Mouse (Mus musculus) myocyte (in vitro differentiated cells): ENCODE data around the gene C2cd4d.

Experiments used
- CEBPB ChIP-seq: IDR thresholded peaks from 2 replicates; pipeline ENCODE4 v1.6.1; 2011; ENCODE audit warnings: mild to moderate bottlenecking, moderate library complexity; ENCODE audit not compliant: poor library complexity, insufficient read depth, severe bottlenecking
- E2F4 ChIP-seq: IDR thresholded peaks from one replicate; pipeline ENCODE4 v1.6.1; 2011; ENCODE audit warnings: mild to moderate bottlenecking, control low read depth, moderate library complexity; ENCODE audit not compliant: insufficient read depth
- MAX ChIP-seq: IDR thresholded peaks from one replicate; pipeline ENCODE4 v1.6.1; 2011; ENCODE audit warnings: low read depth, mild to moderate bottlenecking, control low read depth
- MYOD1 ChIP-seq, 3 experiments: IDR thresholded peaks; one replicate each; pipeline ENCODE4 v1.6.1; 2011; ENCODE audit warnings: control low read depth in 2 of 3, low read depth in 2 of 3, mild to moderate bottlenecking in 2 of 3, moderate library complexity in 1 of 3; ENCODE audit not compliant: insufficient read length in 2 of 3, control insufficient read depth in 1 of 3
- MYOG ChIP-seq, 3 experiments: IDR thresholded peaks; one replicate each; pipeline ENCODE4 v1.6.1; 2011; ENCODE audit warnings: control low read depth in 2 of 3, low read depth in 2 of 3, mild to moderate bottlenecking in 2 of 3; ENCODE audit not compliant: insufficient read length in 2 of 3, control insufficient read depth in 1 of 3, insufficient read depth in 1 of 3
- POLR2A ChIP-seq: IDR thresholded peaks from one replicate; pipeline ENCODE4 v1.6.1; 2011; ENCODE audit warnings: low read depth, mild to moderate bottlenecking, control low read depth, moderate library complexity; ENCODE audit not compliant: insufficient read length
- POLR2AphosphoS2 ChIP-seq: IDR thresholded peaks from one replicate; pipeline ENCODE4 v1.6.1; 2011; ENCODE audit warnings: low read depth, control low read depth; ENCODE audit not compliant: insufficient read length
- REST ChIP-seq: IDR thresholded peaks from one replicate; pipeline ENCODE4 v1.6.1; 2011; ENCODE audit warnings: mild to moderate bottlenecking, control low read depth, moderate library complexity; ENCODE audit not compliant: insufficient read depth, insufficient read length
- TCF12 ChIP-seq: IDR thresholded peaks from one replicate; pipeline ENCODE4 v1.6.1; 2011; ENCODE audit warnings: mild to moderate bottlenecking, control low read depth; ENCODE audit not compliant: poor library complexity, insufficient read depth, severe bottlenecking
- TCF3 ChIP-seq: IDR thresholded peaks from one replicate; pipeline ENCODE4 v1.6.1; 2011; ENCODE audit warnings: low read depth, control low read depth; ENCODE audit not compliant: insufficient read length
- USF1 ChIP-seq: IDR thresholded peaks from one replicate; pipeline ENCODE4 v1.6.1; 2011; ENCODE audit warnings: low read depth, mild to moderate bottlenecking, control low read depth, moderate library complexity

DNA sequence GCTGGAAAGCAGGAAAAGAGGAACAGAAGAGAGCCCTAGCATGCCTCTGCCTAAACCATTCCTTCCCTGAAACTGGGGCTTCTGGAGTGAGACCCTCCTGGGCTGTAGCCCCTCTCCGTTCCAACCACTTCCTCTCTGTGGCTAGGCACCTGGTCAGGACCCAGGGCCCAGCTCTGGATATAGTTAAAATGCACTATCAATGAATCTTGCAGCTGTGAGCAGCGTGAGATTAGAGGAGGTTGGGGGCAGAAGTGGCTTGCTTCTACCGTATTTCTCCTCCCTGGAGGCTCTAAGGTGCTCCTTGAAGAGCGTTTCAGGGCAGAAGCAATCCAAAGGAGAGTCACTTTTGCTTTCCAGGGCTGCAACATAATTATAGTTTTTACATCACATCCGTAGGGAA lies 20.1 kb downstream of the C2cd4d start:
- TF ChIP-seq MYOD1 (IDR thresholded peaks at IDR 0.05; ENCODE audit: control insufficient read depth in 1 of 3, insufficient read length in 2 of 3, low read depth in 2 of 3) (no peak), POLR2AphosphoS2 (no peak), REST (no peak), TCF12 (no peak), MAX (no peak), CEBPB (no peak), POLR2A (no peak), E2F4 (no peak), TCF3 (no peak), MYOG (IDR thresholded peaks at IDR 0.05; ENCODE audit: control insufficient read depth in 1 of 3, insufficient read depth in 1 of 3, insufficient read length in 2 of 3, low read depth in 2 of 3) (no peak), USF1 (no peak)
